Mouse (Mus musculus) ES-E14 (cell line): ENCODE results near the gene Higd1c. TPM values are rescaled to one million over a fixed set of nuclear protein-coding genes. Genes with fewer than 3 reads are reported as not detected.

Source experiments
- DNase-seq: peaks from one replicate; pipeline ENCODE4 v3.0.0-alpha.2; 2013; ENCODE audit warnings: low read depth, low spot score
- H3K27ac ChIP-seq: 2 replicates; pipeline ENCODE4 v1.5.1; 2012; ENCODE audit warnings: low read depth, mild to moderate bottlenecking, low read length, moderate library complexity, mixed read lengths; ENCODE audit not compliant: poor library complexity, insufficient read depth, severe bottlenecking
- H3K36me3 ChIP-seq: 2 replicates; pipeline ENCODE4 v1.6.1; 2012; ENCODE audit warnings: mild to moderate bottlenecking, low read length, moderate library complexity, mixed read lengths; ENCODE audit not compliant: control insufficient read depth, poor library complexity, insufficient read depth, severe bottlenecking
- H3K4me1 ChIP-seq, 2 experiments: fragments of 150-350 bp in 1 of 2; sonication (generic) in 1 of 2; 2 replicates each; pipeline ENCODE4 v1.6.1; 2012; ENCODE audit warnings: low read length in 2 of 2, mild to moderate bottlenecking in 1 of 2, mixed read lengths in 1 of 2; ENCODE audit not compliant: control insufficient read depth in 2 of 2, insufficient read depth in 2 of 2, poor library complexity in 1 of 2
- H3K4me3 ChIP-seq, 2 experiments: fragments of 150-350 bp in 1 of 2; sonication (generic) in 1 of 2; 2 replicates each; pipeline ENCODE4 v1.5.1; 2012; ENCODE audit warnings: low read length in 2 of 2, low read depth in 1 of 2, mild to moderate bottlenecking in 1 of 2, mixed read lengths in 1 of 2; ENCODE audit not compliant: insufficient read depth in 1 of 2, poor library complexity in 1 of 2, severe bottlenecking in 1 of 2
- H3K9ac ChIP-seq: 2 replicates; pipeline ENCODE4 v1.6.1; 2012; ENCODE audit warnings: low read depth, mild to moderate bottlenecking, low read length, mixed read lengths; ENCODE audit not compliant: poor library complexity, insufficient read depth, severe bottlenecking
- H3K9me3 ChIP-seq: fragments of 150-350 bp; sonication (generic); 2 replicates; pipeline ENCODE4 v1.6.1; 2012; ENCODE audit warnings: low read depth, mild to moderate bottlenecking, low read length; ENCODE audit not compliant: control insufficient read depth, insufficient read depth
- CHD2 ChIP-seq: IDR thresholded peaks from 2 replicates; pipeline ENCODE4 v1.6.1; 2014; ENCODE audit warnings: mild to moderate bottlenecking, low read depth, low read length, inconsistent platforms
- HCFC1 ChIP-seq: IDR thresholded peaks from 2 replicates; pipeline ENCODE4 v1.6.1; 2012; ENCODE audit warnings: low read length, inconsistent platforms, borderline replicate concordance; ENCODE audit not compliant: insufficient read depth
- MAFK ChIP-seq: IDR thresholded peaks from 2 replicates; pipeline ENCODE4 v1.6.1; 2014; ENCODE audit warnings: mild to moderate bottlenecking, low read depth, low read length, inconsistent platforms; ENCODE audit not compliant: insufficient read depth
- ZC3H11A ChIP-seq: IDR thresholded peaks from 2 replicates; pipeline ENCODE4 v1.6.1; 2012; ENCODE audit warnings: low read depth, mild to moderate bottlenecking, inconsistent platforms, low read length, borderline replicate concordance
- ZNF384 ChIP-seq: IDR thresholded peaks from 2 replicates; pipeline ENCODE4 v1.6.1; 2012; ENCODE audit warnings: low read depth, low read length, inconsistent platforms
- in situ Hi-C, 2 experiments: fragments of 600-800 bp; cut with MboI; formaldehyde crosslinking; loops; one replicate each; pipeline ENCODE4 v1.15.1; 2025; ENCODE audit warnings: low sequenced_read_pairs in 2 of 2, inconsistent platforms in 1 of 2; ENCODE audit not compliant: unreplicated experiment in 2 of 2
- total RNA-seq: library from RNA; depleted of rRNA; stranded (reverse); fragments of 300-350 nt; gene quantifications from 2 replicates; pipeline ENCODE4 v1.2.3, GENCODE M21; 2012

Gene Higd1c
- total RNA-seq, 1 experiment: not detected

DNA sequence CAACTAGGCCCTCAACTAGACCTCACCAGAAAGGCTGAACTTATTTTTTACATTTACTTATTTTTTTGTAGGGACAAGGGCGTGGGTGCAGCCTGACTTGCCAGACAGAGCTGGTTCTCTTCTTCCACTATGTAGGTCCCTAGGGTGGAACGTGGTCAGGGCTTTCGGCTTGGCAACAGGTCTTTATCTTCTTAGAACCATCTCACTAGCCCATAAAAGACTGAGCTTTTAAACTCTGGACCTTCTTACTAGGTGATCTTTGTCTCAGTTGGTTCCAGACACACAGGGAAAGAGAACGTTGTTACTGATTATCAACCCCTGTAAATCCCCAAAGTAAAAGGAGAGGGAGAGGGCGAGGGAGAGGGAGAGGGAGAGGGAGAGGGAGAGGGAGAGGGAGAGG, 49.0 kb downstream of the Higd1c start:
- peaks cover 3 to 6% of the 10 kb centered on the region in 2 experiments; a peak in 1 of 4 replicates for H3K4me1 ChIP-seq
- in situ Hi-C loops: no loop called here
- H3K27ac ChIP-seq: no peak overlapping the region

DNA sequence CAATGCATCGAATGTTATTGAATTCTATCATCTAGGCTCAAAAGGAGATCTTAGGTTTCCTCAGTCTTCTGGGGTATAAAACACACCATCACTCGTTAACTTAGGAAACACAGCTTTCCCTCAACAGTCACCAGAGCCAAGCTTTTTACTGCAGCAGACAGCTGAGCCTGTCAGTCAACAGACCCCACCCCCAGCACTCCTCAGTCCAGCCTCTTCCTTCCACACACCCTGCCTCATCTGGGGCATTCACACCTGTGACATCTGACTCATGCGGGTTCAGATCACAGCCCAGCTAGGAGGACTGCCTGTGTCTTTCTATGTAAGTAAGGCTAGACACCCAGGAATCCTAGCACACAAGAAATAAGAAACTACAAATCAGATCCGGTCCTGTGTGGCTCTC, 49.7 kb downstream of the Higd1c start:
- H3K4me3 ChIP-seq: no peak overlapping the region
- no peaks in the 10 kb centered on the region for H3K9me3 ChIP-seq
- TF ChIP-seq ZNF384 (no peak), HCFC1 (no peak), ZC3H11A (no peak), CHD2 (no peak), MAFK (no peak)
- peaks cover 10% of the 10 kb centered on the region for H3K36me3 ChIP-seq
- H3K27ac ChIP-seq: no peak overlapping the region
- peaks cover 3 to 6% of the 10 kb centered on the region in 2 experiments; a peak in 1 of 4 replicates for H3K4me1 ChIP-seq
- no peak for DNase-seq
- in situ Hi-C loops: no loop called here
- H3K9ac ChIP-seq: no peak overlapping the region

More for the DNA sequence above, 49.0 kb downstream of the Higd1c start:
- H3K4me3 ChIP-seq: no peak overlapping the region
- H3K9ac ChIP-seq: no peak overlapping the region
- peaks cover 12% of the 10 kb centered on the region for H3K36me3 ChIP-seq
- DNase-seq: no peak
- no peaks in the 10 kb centered on the region for H3K9me3 ChIP-seq
- TF ChIP-seq CHD2 (no peak), ZNF384 (no peak), HCFC1 (no peak), ZC3H11A (no peak), MAFK (no peak)

DNA sequence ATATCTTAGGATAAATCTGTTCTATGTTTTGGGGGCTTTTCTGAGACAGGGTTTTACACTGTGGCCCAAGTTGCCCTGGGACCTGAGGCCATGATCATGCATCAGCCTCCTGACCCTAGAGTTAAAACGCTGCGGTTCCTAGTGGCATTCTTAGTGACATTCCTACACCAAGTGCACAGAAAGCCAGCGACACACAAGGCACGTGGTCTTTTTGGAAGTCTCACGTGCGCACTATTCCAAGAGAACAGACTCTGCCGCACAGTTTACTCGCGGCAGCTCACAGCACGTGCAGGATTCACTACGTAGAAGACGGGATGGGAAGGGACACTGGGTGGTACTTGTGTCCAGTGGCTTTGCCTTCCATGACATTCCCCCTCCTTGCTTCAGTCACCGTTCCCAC, 50.6 kb downstream of the Higd1c start:
- in situ Hi-C loops: no loop called here
- H3K27ac ChIP-seq: no peak overlapping the region
- peaks cover 3 to 6% of the 10 kb centered on the region in 2 experiments; a peak in 1 of 4 replicates for H3K4me1 ChIP-seq
- H3K9ac ChIP-seq: no peak overlapping the region
- DNase-seq: no peak
- no peaks in the 10 kb centered on the region for H3K9me3 ChIP-seq
- no peak overlapping the region for H3K4me3 ChIP-seq
- H3K36me3 ChIP-seq: peaks cover 8% of the 10 kb centered on the region
- TF ChIP-seq MAFK: no peak
- no peak for TF ChIP-seq HCFC1
- no peak for TF ChIP-seq ZC3H11A
- TF ChIP-seq ZNF384: no peak
- TF ChIP-seq CHD2: no peak

DNA sequence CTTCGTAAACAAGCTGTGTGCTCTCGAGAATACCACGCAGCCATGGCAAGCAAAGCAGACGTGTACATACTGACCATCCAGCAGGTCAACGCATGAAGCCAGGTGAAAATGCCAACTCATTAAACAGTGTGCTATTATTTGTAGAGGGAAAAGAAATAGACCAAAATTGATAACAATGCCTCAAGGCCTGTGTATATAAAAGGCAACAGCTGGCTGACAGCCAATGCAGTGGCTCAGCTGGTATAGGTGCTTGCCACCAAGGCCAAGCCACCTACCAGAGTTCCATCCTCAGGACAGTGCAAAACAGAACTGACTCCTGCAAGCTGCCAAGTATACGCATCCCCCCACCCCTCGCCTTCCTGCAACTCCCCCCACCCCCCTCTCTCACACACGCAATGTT, 51.3 kb downstream of the Higd1c start:
- H3K36me3 ChIP-seq: peaks cover 2% of the 10 kb centered on the region; the same call in 1 of the 2 replicates
- no peak overlapping the region for H3K27ac ChIP-seq
- no peak overlapping the region; the same call in 1 of the 2 replicates for H3K9ac ChIP-seq
- in situ Hi-C loops: no loop called here
- DNase-seq: no peak
- H3K9me3 ChIP-seq: no peaks in the 10 kb centered on the region
- TF ChIP-seq MAFK: no peak
- no peak for TF ChIP-seq ZC3H11A
- no peak for TF ChIP-seq ZNF384
- TF ChIP-seq CHD2: no peak
- no peak for TF ChIP-seq HCFC1
- no peak overlapping the region for H3K4me3 ChIP-seq
- H3K4me1 ChIP-seq: peaks cover 3 to 6% of the 10 kb centered on the region in 2 experiments; a peak in 1 of 4 replicates
